Mouse (Mus musculus): ENCODE measurements around the gene Abca9. TPM values are rescaled to one million over a fixed set of nuclear protein-coding genes. Genes with fewer than 3 reads are reported as not detected.

Gene Abca9
- polyA plus RNA-seq (2012; ENCODE audit: insufficient read depth, insufficient read length, missing spikeins), result 66.7 and 77.2 TPM in 2 replicates

- Histone ChIP-seq H3K4me1 (ENCODE audit: control insufficient read depth, insufficient read depth, low read length) (peaks cover 8% of the 10 kb centered on the region; the same call in 1 of the 2 replicates), H3K4me3 (ENCODE audit: insufficient read depth, low read length) (peak within 1 kb of the TSS; percentile 62), H3K27ac (ENCODE audit: insufficient read depth, low read depth, low read length) (peak within 1 kb of the TSS; percentile 88)
- no peak for TF ChIP-seq POLR2A (IDR thresholded peaks at IDR 0.05; ENCODE audit: borderline replicate concordance, low read depth, low read length)
- no peak for TF ChIP-seq CTCF (IDR thresholded peaks at IDR 0.05; ENCODE audit: low read depth, low read length)
Observed at GRCm38 (mm10) chr11:110167459-110168251, at the start of gene Abca9. Gene Abca9 (minus strand): TSS chr11:110168196.

GRCm38 (mm10) chr11:110217118-110217517 lies 49.1 kb upstream of the Abca9 start:
- no peak overlapping the region for H3K4me3 ChIP-seq (ENCODE audit: insufficient read depth, low read length)
- H3K4me1 ChIP-seq (ENCODE audit: control insufficient read depth, insufficient read depth, low read length), result peaks cover 3% of the 10 kb centered on the region
- no peak overlapping the region for H3K27ac ChIP-seq (ENCODE audit: insufficient read depth, low read depth, low read length)
- TF ChIP-seq POLR2A (IDR thresholded peaks at IDR 0.05; ENCODE audit: borderline replicate concordance, low read depth, low read length) (no peak), CTCF (IDR thresholded peaks at IDR 0.05; ENCODE audit: low read depth, low read length) (no peak)

GRCm38 (mm10) chr11:110203930-110204329 lies 35.9 kb upstream of the Abca9 start:
- peaks cover 8% of the 10 kb centered on the region for H3K4me1 ChIP-seq (ENCODE audit: control insufficient read depth, insufficient read depth, low read length)
- no peak for TF ChIP-seq CTCF (IDR thresholded peaks at IDR 0.05; ENCODE audit: low read depth, low read length)
- TF ChIP-seq POLR2A (IDR thresholded peaks at IDR 0.05; ENCODE audit: borderline replicate concordance, low read depth, low read length), result no peak
- H3K27ac ChIP-seq (ENCODE audit: insufficient read depth, low read depth, low read length), result no peak overlapping the region
- no peak overlapping the region for H3K4me3 ChIP-seq (ENCODE audit: insufficient read depth, low read length)

- no peak overlapping the region for H3K4me3 ChIP-seq (ENCODE audit: insufficient read depth, low read length)
- H3K4me1 ChIP-seq (ENCODE audit: control insufficient read depth, insufficient read depth, low read length), result peaks cover 4% of the 10 kb centered on the region
- TF ChIP-seq CTCF (IDR thresholded peaks at IDR 0.05; ENCODE audit: low read depth, low read length) (no peak), POLR2A (IDR thresholded peaks at IDR 0.05; ENCODE audit: borderline replicate concordance, low read depth, low read length) (no peak)
- H3K27ac ChIP-seq (ENCODE audit: insufficient read depth, low read depth, low read length), result no peak overlapping the region
Observed at GRCm38 (mm10) chr11:110198882-110199281, 30.9 kb upstream of the Abca9 start.

GRCm38 (mm10) chr11:110196561-110197306 lies 28.7 kb upstream of the Abca9 start:
- H3K4me1 ChIP-seq (ENCODE audit: control insufficient read depth, insufficient read depth, low read length), result no peaks in the 10 kb centered on the region
- no peak overlapping the region for H3K4me3 ChIP-seq (ENCODE audit: insufficient read depth, low read length)
- no peak for TF ChIP-seq CTCF (IDR thresholded peaks at IDR 0.05; ENCODE audit: low read depth, low read length)
- TF ChIP-seq POLR2A (IDR thresholded peaks at IDR 0.05; ENCODE audit: borderline replicate concordance, low read depth, low read length), result no peak
- no peak overlapping the region for H3K27ac ChIP-seq (ENCODE audit: insufficient read depth, low read depth, low read length)

- Histone ChIP-seq H3K4me3 (ENCODE audit: insufficient read depth, low read length) (no peak overlapping the region), H3K4me1 (ENCODE audit: control insufficient read depth, insufficient read depth, low read length) (no peaks in the 10 kb centered on the region), H3K27ac (ENCODE audit: insufficient read depth, low read depth, low read length) (no peak overlapping the region)
- TF ChIP-seq POLR2A (IDR thresholded peaks at IDR 0.05; ENCODE audit: borderline replicate concordance, low read depth, low read length) (no peak), CTCF (IDR thresholded peaks at IDR 0.05; ENCODE audit: low read depth, low read length) (no peak)
Observed at GRCm38 (mm10) chr11:110195310-110195709, 27.3 kb upstream of the Abca9 start.

GRCm38 (mm10) chr11:110171212-110171611 lies 3.2 kb upstream of the Abca9 start:
- Histone ChIP-seq H3K4me1 (ENCODE audit: control insufficient read depth, insufficient read depth, low read length) (peaks cover 7% of the 10 kb centered on the region), H3K4me3 (ENCODE audit: insufficient read depth, low read length) (no peak overlapping the region), H3K27ac (ENCODE audit: insufficient read depth, low read depth, low read length) (no peak overlapping the region)
- no peak for TF ChIP-seq POLR2A (IDR thresholded peaks at IDR 0.05; ENCODE audit: borderline replicate concordance, low read depth, low read length)
- TF ChIP-seq CTCF (IDR thresholded peaks at IDR 0.05; ENCODE audit: low read depth, low read length), result no peak

GRCm38 (mm10) chr11:110165822-110166221 lies 2.2 kb downstream of the Abca9 start:
- peak overlapping the region; percentile 99 for H3K27ac ChIP-seq (ENCODE audit: insufficient read depth, low read depth, low read length)
- peaks cover 13% of the 10 kb centered on the region; the same call in 1 of the 2 replicates for H3K4me1 ChIP-seq (ENCODE audit: control insufficient read depth, insufficient read depth, low read length)
- TF ChIP-seq POLR2A (IDR thresholded peaks at IDR 0.05; ENCODE audit: borderline replicate concordance, low read depth, low read length) (no peak), CTCF (IDR thresholded peaks at IDR 0.05; ENCODE audit: low read depth, low read length) (no peak)
- H3K4me3 ChIP-seq (ENCODE audit: insufficient read depth, low read length), result no peak overlapping the region

- TF ChIP-seq POLR2A (IDR thresholded peaks at IDR 0.05; ENCODE audit: borderline replicate concordance, low read depth, low read length), result no peak
- no peak for TF ChIP-seq CTCF (IDR thresholded peaks at IDR 0.05; ENCODE audit: low read depth, low read length)
- no peak overlapping the region for H3K4me3 ChIP-seq (ENCODE audit: insufficient read depth, low read length)
- peak overlapping the region; percentile 93 for H3K27ac ChIP-seq (ENCODE audit: insufficient read depth, low read depth, low read length)
- peaks cover 13% of the 10 kb centered on the region; the same call in 1 of the 2 replicates for H3K4me1 ChIP-seq (ENCODE audit: control insufficient read depth, insufficient read depth, low read length)
Observed at GRCm38 (mm10) chr11:110165409-110165808, 2.6 kb downstream of the Abca9 start.

- H3K27ac ChIP-seq (ENCODE audit: insufficient read depth, low read depth, low read length), result peak overlapping the region; percentile 41; the same call in 1 of the 2 replicates
- no peak overlapping the region for H3K4me3 ChIP-seq (ENCODE audit: insufficient read depth, low read length)
- H3K4me1 ChIP-seq (ENCODE audit: control insufficient read depth, insufficient read depth, low read length), result peaks cover 15% of the 10 kb centered on the region
- TF ChIP-seq CTCF (IDR thresholded peaks at IDR 0.05; ENCODE audit: low read depth, low read length) (no peak), POLR2A (IDR thresholded peaks at IDR 0.05; ENCODE audit: borderline replicate concordance, low read depth, low read length) (no peak)
Observed at GRCm38 (mm10) chr11:110157059-110157458, 10.9 kb downstream of the Abca9 start.
